In genomic region chr9:31293208-31293607, GRCm38 (mm10) we compare ENCODE assay signal across 16 mouse cellular contexts.
"Had no signal": no experiment of that assay in that cellular context is flagged by ENCODE, and none has a peak within 500 bp of the region (broad histone marks: within the 10 kb centered on the region; RNA-seq: fewer than 3 reads in every experiment).

No protein-coding gene starts in this region.

- H3K4me1 ChIP-seq: midbrain, embryonic 10.5 days; stomach, embryonic 15.5 days had no signal

- DNase-seq: lung, adult 18-20 months; lung, embryonic 14.5 days; lung, postnatal 10 days; lung, postnatal 4 days; midbrain, embryonic 14.5 days; right cerebral cortex, postnatal 25 days; right cerebral cortex, postnatal 4 days; thymus, adult 2 months had no signal

- H3K9ac ChIP-seq: lung, embryonic 14.5 days; midbrain, embryonic 12.5 days; neural tube, embryonic 13.5 days; neural tube, embryonic 15.5 days; stomach, embryonic 15.5 days had no signal

- H3K36me3 ChIP-seq: midbrain, embryonic 12.5 days; neural tube, embryonic 13.5 days; neural tube, embryonic 15.5 days; stomach, embryonic 15.5 days had no signal

- H3K9me3 ChIP-seq: midbrain, embryonic 10.5 days; midbrain, embryonic 12.5 days; neural tube, embryonic 13.5 days; neural tube, embryonic 15.5 days; stomach, embryonic 15.5 days had no signal

- H3K4me2 ChIP-seq: lung, embryonic 14.5 days; midbrain, embryonic 12.5 days; neural tube, embryonic 13.5 days; neural tube, embryonic 15.5 days; stomach, embryonic 15.5 days had no signal

- ATAC-seq: midbrain, embryonic 16.5 days had no signal

- H3K4me3 ChIP-seq: midbrain, embryonic 10.5 days; midbrain, embryonic 12.5 days; myocyte; neural tube, embryonic 13.5 days; neural tube, embryonic 15.5 days; stomach, embryonic 15.5 days had no signal

- H3K27me3 ChIP-seq: midbrain, embryonic 12.5 days; neural tube, embryonic 13.5 days; neural tube, embryonic 15.5 days; stomach, embryonic 15.5 days had no signal

- H3K27ac ChIP-seq: midbrain, embryonic 10.5 days; midbrain, embryonic 12.5 days; neural tube, embryonic 13.5 days; neural tube, embryonic 15.5 days; stomach, embryonic 15.5 days; stomach, postnatal 0 days had no signal
